Mouse (Mus musculus): ENCODE data around the gene Dmrtc1a. TPM values are rescaled to one million over a fixed set of nuclear protein-coding genes. Genes with fewer than 3 reads are reported as not detected.
A peak's percentile ranks its signal among the peaks of the same experiment; 100 is the strongest.
"Not testable (repeated sequence)": the region's sequence is repeated elsewhere in the genome, so short reads cannot be mapped to it uniquely, and the experiment has no call there.

The Dmrtc1a gene
- polyA plus RNA-seq, 1 experiment from 2014 or later: 0.69 TPM

DNA sequence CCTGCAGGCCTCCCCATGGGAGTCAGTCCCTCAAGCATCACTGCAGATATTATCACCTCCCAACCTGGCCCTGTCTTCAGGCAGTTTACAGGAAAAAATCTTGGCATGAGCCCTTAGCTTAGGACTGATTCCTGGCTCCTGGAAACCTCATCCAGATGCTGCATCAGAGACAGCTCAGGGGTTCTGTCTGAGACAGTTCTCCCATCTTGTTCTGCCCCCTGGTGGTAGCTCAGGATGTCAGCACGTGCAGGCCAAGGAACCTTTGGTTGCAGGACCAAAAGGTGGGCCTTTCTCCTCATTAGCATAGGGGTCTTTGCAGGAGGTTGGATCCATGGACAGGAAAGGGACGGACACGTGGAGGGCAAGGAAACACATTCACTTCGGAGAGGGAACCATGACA is 18.2 kb upstream of the Dmrtc1a start:
- H3K4me2 ChIP-seq (replicated peaks; ENCODE audit: low read depth); ATAC-seq; H3K9me3 ChIP-seq (ENCODE audit: control insufficient read depth); H3K27me3 ChIP-seq (replicated peaks; ENCODE audit: control insufficient read depth, insufficient read depth, low read length); H3K4me3 ChIP-seq (ENCODE audit: low read depth, low read length); H3K9ac ChIP-seq (ENCODE audit: low read depth, low read length); H3K27ac ChIP-seq (ENCODE audit: low read depth, low read length); H3K4me1 ChIP-seq (replicated peaks; ENCODE audit: control insufficient read depth, insufficient read depth, low read length); H3K36me3 ChIP-seq (ENCODE audit: control insufficient read depth, insufficient read depth): not testable (repeated sequence)
- 36% methylated on average over 4 of the region's 4 CpGs for WGBS
- peak; percentile 61 for TF ChIP-seq CTCF (IDR thresholded peaks at IDR 0.05; ENCODE audit: low read depth)

DNA sequence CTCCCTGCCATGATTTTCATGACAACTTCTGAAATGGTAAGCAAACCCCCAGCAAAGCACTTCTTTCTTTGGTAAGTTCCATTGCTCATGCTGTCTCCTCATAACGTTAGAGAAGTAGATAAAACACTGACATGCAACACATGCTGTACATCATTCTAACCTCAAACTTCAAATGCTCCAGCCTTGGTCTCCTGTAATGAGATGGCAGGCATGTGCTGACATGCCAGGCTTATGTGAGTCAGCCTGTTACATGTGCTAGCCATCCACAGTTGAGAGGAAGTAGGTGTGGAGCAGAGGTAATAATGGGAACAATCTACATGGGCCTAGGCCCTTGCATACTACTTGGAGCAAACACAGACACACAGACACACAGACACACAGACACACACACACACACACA is 6.3 kb upstream of the Dmrtc1a start:
- H3K27ac ChIP-seq (ENCODE audit: low read depth, low read length); H3K4me1 ChIP-seq (replicated peaks; ENCODE audit: control insufficient read depth, insufficient read depth, low read length); H3K27me3 ChIP-seq (replicated peaks; ENCODE audit: control insufficient read depth, insufficient read depth, low read length); H3K9me3 ChIP-seq (ENCODE audit: control insufficient read depth); H3K36me3 ChIP-seq (ENCODE audit: control insufficient read depth, insufficient read depth); H3K4me2 ChIP-seq (replicated peaks; ENCODE audit: low read depth); H3K9ac ChIP-seq (ENCODE audit: low read depth, low read length); ATAC-seq; H3K4me3 ChIP-seq (ENCODE audit: low read depth, low read length): not testable (repeated sequence)
- WGBS: 76% methylated on average over 1 of the region's 1 CpGs

DNA sequence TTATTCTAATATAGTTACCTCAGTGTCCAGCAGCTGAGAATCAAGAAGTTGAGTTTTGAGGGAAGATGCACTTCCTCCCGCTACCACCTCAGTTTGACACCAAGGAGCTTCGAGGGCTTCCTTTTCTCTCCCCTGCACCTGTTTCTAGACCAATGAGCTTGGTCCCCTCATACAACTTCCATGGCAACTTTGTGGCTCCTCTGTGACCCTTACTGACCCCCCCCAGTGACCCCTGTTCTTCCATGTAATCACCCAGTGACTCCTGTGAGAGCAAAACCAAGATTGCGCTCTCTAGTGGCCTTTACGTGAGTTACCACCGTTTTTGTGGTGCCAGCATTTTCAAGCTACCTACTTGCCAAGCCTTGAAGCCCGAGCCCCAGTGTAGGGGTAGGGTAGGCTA is 40.6 kb downstream of the Dmrtc1a start, which contains the start of gene 1700031F05Rik:
Gene 1700031F05Rik (minus strand): TSS at position 101 of the 400 bp plus-strand sequence.
- Histone ChIP-seq H3K27ac (ENCODE audit: low read depth, low read length) (no peak within 1 kb of the TSS), H3K9ac (ENCODE audit: low read depth, low read length) (no peak within 1 kb of the TSS), H3K9me3 (ENCODE audit: control insufficient read depth) (no peaks in the 10 kb centered on the region), H3K4me2 (replicated peaks; ENCODE audit: low read depth) (no peak within 1 kb of the TSS), H3K27me3 (replicated peaks; ENCODE audit: control insufficient read depth, insufficient read depth, low read length) (no peaks in the 10 kb centered on the region), H3K36me3 (ENCODE audit: control insufficient read depth, insufficient read depth) (no peaks in the 10 kb centered on the region), H3K4me3 (ENCODE audit: low read depth, low read length) (no peak within 1 kb of the TSS), H3K4me1 (replicated peaks; ENCODE audit: control insufficient read depth, insufficient read depth, low read length) (no peaks in the 10 kb centered on the region)
- TF ChIP-seq CTCF (IDR thresholded peaks at IDR 0.05; ENCODE audit: low read depth): no peak
- ATAC-seq: no peak
- WGBS: 91% methylated on average over 6 of the region's 6 CpGs

GRCm38 (mm10) chrX:102854516-102854915 is 54.0 kb downstream of the Dmrtc1a start, which contains the start of gene Dmrtc1c2:
Dmrtc1c2 (minus strand) TSS chrX:102854616.
- not testable (repeated sequence) for H3K9ac ChIP-seq (ENCODE audit: low read depth, low read length); H3K4me3 ChIP-seq (ENCODE audit: low read depth, low read length); ATAC-seq; H3K4me2 ChIP-seq (replicated peaks; ENCODE audit: low read depth); H3K27me3 ChIP-seq (replicated peaks; ENCODE audit: control insufficient read depth, insufficient read depth, low read length); H3K9me3 ChIP-seq (ENCODE audit: control insufficient read depth); H3K36me3 ChIP-seq (ENCODE audit: control insufficient read depth, insufficient read depth); H3K4me1 ChIP-seq (replicated peaks; ENCODE audit: control insufficient read depth, insufficient read depth, low read length); H3K27ac ChIP-seq (ENCODE audit: low read depth, low read length)
- 80% methylated on average over 1 of the region's 13 CpGs for WGBS

Other genes with a start within 250 kb of the Dmrtc1a start
- gene Gm3880, start 221.7 kb downstream of the Dmrtc1a start, polyA plus RNA-seq (2015; fragmentation: Nextera tagmentation; extraction: Ambion mirVana): not detected in 2 replicates
- gene Gm9112, start 201.1 kb downstream of the Dmrtc1a start, polyA plus RNA-seq (2015; fragmentation: Nextera tagmentation; extraction: Ambion mirVana): not detected in 2 replicates
- not detected in 2 replicates for gene Dmrtc1b, start 200.8 kb downstream of the Dmrtc1a start, polyA plus RNA-seq (2015; fragmentation: Nextera tagmentation; extraction: Ambion mirVana)
- gene Dmrtc1c1, start 105.7 kb downstream of the Dmrtc1a start, polyA plus RNA-seq (2015; fragmentation: Nextera tagmentation; extraction: Ambion mirVana): not detected in 2 replicates
- not detected in 2 replicates for gene Dmrtc1c2, start 54.1 kb downstream of the Dmrtc1a start, polyA plus RNA-seq (2015; fragmentation: Nextera tagmentation; extraction: Ambion mirVana)
- gene 1700031F05Rik, start 40.7 kb downstream of the Dmrtc1a start, polyA plus RNA-seq (2015; fragmentation: Nextera tagmentation; extraction: Ambion mirVana): not detected in 2 replicates
- not detected in 2 replicates for gene 1700011M02Rik, start 218 bp upstream of the Dmrtc1a start, polyA plus RNA-seq (2015; fragmentation: Nextera tagmentation; extraction: Ambion mirVana)
- gene 1700018G05Rik, start 19.7 kb upstream of the Dmrtc1a start, polyA plus RNA-seq (2015; fragmentation: Nextera tagmentation; extraction: Ambion mirVana): not detected in 2 replicates

All from intestine, postnatal 0 days (tissue).